Mouse (Mus musculus) midbrain, embryonic 11.5 days (tissue): Measurements from ENCODE around the gene Zfp568. TPM values are rescaled to one million over a fixed set of nuclear protein-coding genes. Genes with fewer than 3 reads are reported as not detected.
A peak's percentile ranks its signal among the peaks of the same experiment; 100 is the strongest.

Experiments
- ATAC-seq: fragments of 200-750 bp; cut with Nextera tagmentation; 2 replicates; pipeline ENCODE4 v1.8.0; 2017; ENCODE audit warnings: moderate TSS enrichment, moderate library complexity; ENCODE audit not compliant: low FRiP score
- DNase-seq: peaks from one replicate; pipeline ENCODE4 v3.0.0; 2015; ENCODE audit warnings: low spot score; ENCODE audit errors: missing footprints
- H3K27ac ChIP-seq: fragments of 300-500 bp; sonication (generic); 2 replicates; pipeline ENCODE4 v1.5.1; 2014; ENCODE audit warnings: low read depth, low read length
- H3K27me3 ChIP-seq: fragments of 300-500 bp; sonication (generic); 2 replicates; pipeline ENCODE4 v1.6.1; 2014; ENCODE audit warnings: mild to moderate bottlenecking, low read length, moderate library complexity, mixed read lengths; ENCODE audit not compliant: control insufficient read depth, insufficient read depth
- H3K36me3 ChIP-seq: fragments of 300-500 bp; sonication (generic); 2 replicates; pipeline ENCODE4 v1.6.1; 2014; ENCODE audit warnings: mild to moderate bottlenecking, low read length, moderate library complexity, mixed read lengths; ENCODE audit not compliant: control insufficient read depth, insufficient read depth
- H3K4me1 ChIP-seq: fragments of 300-500 bp; sonication (generic); 2 replicates; pipeline ENCODE4 v1.6.1; 2014; ENCODE audit warnings: low read length; ENCODE audit not compliant: control insufficient read depth, insufficient read depth
- H3K4me2 ChIP-seq: fragments of 300-500 bp; sonication (generic); 2 replicates; pipeline ENCODE4 v1.6.1; 2014; ENCODE audit warnings: mild to moderate bottlenecking, moderate library complexity
- H3K4me3 ChIP-seq: fragments of 300-500 bp; sonication (generic); 2 replicates; pipeline ENCODE4 v1.5.1; 2014; ENCODE audit warnings: low read depth, low read length
- H3K9ac ChIP-seq: fragments of 300-500 bp; sonication (generic); 2 replicates; pipeline ENCODE4 v1.6.1; 2014; ENCODE audit warnings: low read length
- H3K9me3 ChIP-seq: fragments of 300-500 bp; sonication (generic); 2 replicates; pipeline ENCODE4 v1.6.1; 2016; ENCODE audit warnings: low read length; ENCODE audit not compliant: control insufficient read depth
- WGBS: fragments of 180-500 bp; shearing (Covaris S2); extraction: QIAGEN DNeasy Blood & Tissue Kit; methylation state at CpG from one replicate; pipeline ENCODE4 v1.1.7; 2014; 5-methylcytosine and 5-hydroxymethylcytosine counted together
- polyA plus RNA-seq: library from polyadenylated mRNA; unstranded; fragments of >200 nt; fragmentation: Nextera tagmentation; extraction: Ambion mirVana; gene quantifications from 2 replicates; pipeline ENCODE4 v1.2.1, GENCODE M21; 2014

The Zfp568 gene
- polyA plus RNA-seq, 1 experiment from 2014 or later, result 11.7 TPM

- Histone ChIP-seq H3K9me3 (no peaks in the 10 kb centered on the region), H3K4me2 (no peak overlapping the region), H3K36me3 (peaks cover 22% of the 10 kb centered on the region), H3K4me3 (no peak overlapping the region), H3K4me1 (no peaks in the 10 kb centered on the region), H3K9ac (no peak overlapping the region), H3K27me3 (no peaks in the 10 kb centered on the region), H3K27ac (no peak overlapping the region)
- no peak for ATAC-seq
- WGBS, result 86% methylated on average over 5 of the region's 5 CpGs
- no peak for DNase-seq
Observed at GRCm38 (mm10) chr7:30025358-30025757, 41.6 kb downstream of the Zfp568 start.

- peak; percentile 81 for DNase-seq
- no peak for ATAC-seq
- H3K9ac ChIP-seq, result no peak overlapping the region
Observed at GRCm38 (mm10) chr7:30027331-30027730, 43.6 kb downstream of the Zfp568 start.

GRCm38 (mm10) chr7:30028572-30028971 is 44.8 kb downstream of the Zfp568 start:
- Histone ChIP-seq H3K27ac (no peak overlapping the region), H3K4me2 (no peak overlapping the region), H3K4me3 (no peak overlapping the region), H3K9me3 (no peaks in the 10 kb centered on the region), H3K27me3 (no peaks in the 10 kb centered on the region), H3K4me1 (no peaks in the 10 kb centered on the region), H3K9ac (no peak overlapping the region), H3K36me3 (peaks cover 9% of the 10 kb centered on the region)
- WGBS, result 90% methylated on average over 3 of the region's 3 CpGs
- ATAC-seq (no peak), DNase-seq (no peak)

More at GRCm38 (mm10) chr7:30027331-30027730, 43.6 kb downstream of the Zfp568 start:
- H3K9me3 ChIP-seq, result no peaks in the 10 kb centered on the region
- H3K27ac ChIP-seq, result no peak overlapping the region
- H3K36me3 ChIP-seq, result peaks cover 19% of the 10 kb centered on the region
- H3K4me3 ChIP-seq, result no peak overlapping the region
- no peaks in the 10 kb centered on the region for H3K4me1 ChIP-seq
- H3K27me3 ChIP-seq, result no peaks in the 10 kb centered on the region
- no peak overlapping the region for H3K4me2 ChIP-seq
- WGBS, result 80% methylated on average over 4 of the region's 4 CpGs

- no peak for ATAC-seq
- 29% methylated on average over 6 of the region's 6 CpGs for WGBS
- no peaks in the 10 kb centered on the region for H3K4me1 ChIP-seq
- no peaks in the 10 kb centered on the region for H3K27me3 ChIP-seq
- no peak overlapping the region for H3K4me2 ChIP-seq
- H3K9me3 ChIP-seq, result no peaks in the 10 kb centered on the region
- DNase-seq, result peak; percentile 69
- H3K4me3 ChIP-seq, result no peak overlapping the region
- no peak overlapping the region for H3K9ac ChIP-seq
- H3K27ac ChIP-seq, result no peak overlapping the region
- 0 out of 2 replicates have a peak, but pooled peaks cover 2% of the 10 kb centered on the region for H3K36me3 ChIP-seq
Observed at GRCm38 (mm10) chr7:30030677-30031076, 46.9 kb downstream of the Zfp568 start.

GRCm38 (mm10) chr7:30031379-30031778 is 47.6 kb downstream of the Zfp568 start:
- Histone ChIP-seq H3K4me3 (no peak overlapping the region), H3K9ac (no peak overlapping the region), H3K9me3 (no peaks in the 10 kb centered on the region), H3K36me3 (0 out of 2 replicates have a peak, but pooled peaks cover 2% of the 10 kb centered on the region), H3K4me1 (no peaks in the 10 kb centered on the region), H3K27ac (no peak overlapping the region), H3K27me3 (no peaks in the 10 kb centered on the region), H3K4me2 (no peak overlapping the region)
- 83% methylated on average over 3 of the region's 3 CpGs for WGBS
- DNase-seq, result peak; percentile 79
- ATAC-seq, result no peak

GRCm38 (mm10) chr7:30034331-30034730 is 50.6 kb downstream of the Zfp568 start:
- no peak for ATAC-seq
- Histone ChIP-seq H3K9ac (no peak overlapping the region), H3K36me3 (peaks cover 3% of the 10 kb centered on the region; the same call in 1 of the 2 replicates), H3K4me3 (no peak overlapping the region), H3K4me1 (no peaks in the 10 kb centered on the region), H3K27ac (no peak overlapping the region), H3K9me3 (no peaks in the 10 kb centered on the region), H3K4me2 (no peak overlapping the region), H3K27me3 (no peaks in the 10 kb centered on the region)
- DNase-seq, result no peak
- WGBS, result 95% methylated on average over 12 of the region's 12 CpGs

GRCm38 (mm10) chr7:30044354-30044753 is 60.6 kb downstream of the Zfp568 start:
- 62% methylated on average over 9 of the region's 9 CpGs for WGBS
- ATAC-seq, result no peak
- no peak overlapping the region for H3K4me2 ChIP-seq

GRCm38 (mm10) chr7:30048126-30048525 is 64.4 kb downstream of the Zfp568 start:
- Histone ChIP-seq H3K4me3 (no peak overlapping the region), H3K9ac (no peak overlapping the region), H3K27ac (no peak overlapping the region), H3K36me3 (no peaks in the 10 kb centered on the region; the same call in 1 of the 2 replicates), H3K9me3 (no peaks in the 10 kb centered on the region), H3K4me2 (no peak overlapping the region), H3K27me3 (no peaks in the 10 kb centered on the region), H3K4me1 (peaks cover 3% of the 10 kb centered on the region; the same call in 1 of the 2 replicates)
- WGBS, result 93% methylated on average over 4 of the region's 4 CpGs
- ATAC-seq (no peak), DNase-seq (no peak)

More at GRCm38 (mm10) chr7:30044354-30044753, 60.6 kb downstream of the Zfp568 start:
- Histone ChIP-seq H3K36me3 (no peaks in the 10 kb centered on the region; the same call in 1 of the 2 replicates), H3K27ac (no peak overlapping the region), H3K9me3 (no peaks in the 10 kb centered on the region), H3K27me3 (no peaks in the 10 kb centered on the region), H3K4me1 (no peaks in the 10 kb centered on the region), H3K4me3 (no peak overlapping the region), H3K9ac (no peak overlapping the region)
- no peak for DNase-seq

GRCm38 (mm10) chr7:30050882-30051548 is 67.3 kb downstream of the Zfp568 start, which contains the start of gene Zfp14:
Gene Zfp14 (minus strand): TSS chr7:30051380.
- peak within 1 kb of the TSS; percentile 78 for H3K27ac ChIP-seq
- H3K4me1 ChIP-seq, result peaks cover 3% of the 10 kb centered on the region; the same call in 1 of the 2 replicates
- peak within 1 kb of the TSS; percentile 84 for H3K9ac ChIP-seq
- ATAC-seq (peak; percentile 99), DNase-seq (peak; percentile 98)
- no peaks in the 10 kb centered on the region for H3K27me3 ChIP-seq
- H3K9me3 ChIP-seq, result no peaks in the 10 kb centered on the region
- peak within 1 kb of the TSS; percentile 70 for H3K4me3 ChIP-seq
- WGBS, result under 1% methylated on average over 40 of the region's 40 CpGs
- peaks cover 2% of the 10 kb centered on the region for H3K36me3 ChIP-seq
- peak within 1 kb of the TSS; percentile 68 for H3K4me2 ChIP-seq
